Mouse (Mus musculus): ENCODE results near the gene Mapk1. TPM values are rescaled to one million over a fixed set of nuclear protein-coding genes. Genes with fewer than 3 reads are reported as not detected.
"Not testable (repeated sequence)": the region's sequence is repeated elsewhere in the genome, so short reads cannot be mapped to it uniquely, and the experiment has no call there.

Mapk1 gene
- polyA plus RNA-seq, 2 experiments = 126 to 186 TPM

DNA sequence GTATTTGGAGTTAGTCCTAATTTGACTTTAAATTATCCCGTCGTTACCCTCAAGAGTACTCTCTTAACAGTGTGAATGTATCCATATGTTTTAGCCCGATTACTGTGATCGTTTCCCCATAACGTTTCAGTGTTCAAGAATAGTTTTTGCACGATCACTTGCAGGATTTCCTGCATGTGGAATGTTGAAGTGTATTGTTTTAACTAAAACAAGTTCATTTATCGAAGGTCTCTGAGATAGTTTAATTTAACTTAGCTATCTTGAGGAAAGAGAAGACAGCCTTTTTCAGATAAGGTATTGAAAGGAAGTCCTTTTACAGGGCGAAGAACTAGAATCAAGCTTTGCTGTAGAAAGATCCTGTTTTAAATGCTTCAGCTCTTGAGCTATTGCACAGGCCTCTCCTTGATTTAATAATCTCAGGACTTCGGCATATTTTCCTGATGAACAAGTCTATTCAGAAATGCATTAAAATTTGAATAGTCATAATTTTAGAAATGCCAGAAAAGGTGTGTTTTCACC lies 1.3 kb downstream of the Mapk1 start:
- Histone ChIP-seq H3K9me3 (ENCODE audit: control insufficient read depth, low read length) (no peaks in the 10 kb centered on the region), H3K9ac (ENCODE audit: low read depth, low read length, severe bottlenecking) (peak overlapping the region; percentile 94), H3K27me3 (ENCODE audit: control insufficient read depth, insufficient read depth, low read length) (no peaks in the 10 kb centered on the region), H3K27ac (replicated peaks; ENCODE audit: low read depth, low read length) (no peak overlapping the region), H3K4me2 (replicated peaks; ENCODE audit: low read depth, low read length, severe bottlenecking) (peak overlapping the region; percentile 75), H3K4me3 (replicated peaks; ENCODE audit: low read length) (peak overlapping the region; percentile 99), H3K36me3 (ENCODE audit: control insufficient read depth, insufficient read depth, low read length) (0 out of 2 replicates have a peak, but pooled peaks cover 8% of the 10 kb centered on the region), H3K4me1 (ENCODE audit: control insufficient read depth, insufficient read depth, low read length) (peaks cover 7% of the 10 kb centered on the region; the same call in 1 of the 2 replicates)
- ATAC-seq (ENCODE audit: low FRiP score, low read depth) (no peak), DNase-seq (ENCODE audit: low spot score) (no peak)
- no peak for TF ChIP-seq POLR2A (IDR thresholded peaks at IDR 0.05; ENCODE audit: borderline replicate concordance, extremely low read depth, insufficient read depth, insufficient read length)
- WGBS = 18% methylated on average over 9 of the region's 9 CpGs

DNA sequence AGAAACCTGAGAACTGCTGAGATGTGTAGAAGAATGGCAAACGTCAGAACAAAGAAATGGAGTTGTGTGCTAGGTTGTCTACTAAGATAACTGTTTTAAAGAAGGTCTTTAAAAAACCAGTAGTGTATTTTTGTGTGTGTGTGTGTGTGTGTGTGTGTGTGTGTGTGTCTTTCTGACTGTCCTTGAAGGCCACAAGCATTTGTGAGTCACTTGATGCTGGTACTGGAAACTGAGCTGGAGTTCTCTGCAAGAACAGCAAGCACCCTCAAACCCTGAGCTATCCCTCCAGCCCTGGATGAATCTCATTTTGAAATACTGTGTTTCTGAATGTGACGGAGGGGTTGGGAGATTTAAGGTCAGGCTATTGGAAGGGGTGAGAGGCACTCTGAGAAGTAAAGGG lies 4.1 kb downstream of the Mapk1 start:
- Histone ChIP-seq H3K4me3 (replicated peaks; ENCODE audit: low read length) (no peak overlapping the region), H3K27me3 (ENCODE audit: control insufficient read depth, insufficient read depth, low read length) (no peaks in the 10 kb centered on the region), H3K9ac (ENCODE audit: low read depth, low read length, severe bottlenecking) (no peak overlapping the region), H3K4me2 (replicated peaks; ENCODE audit: low read depth, low read length, severe bottlenecking) (no peak overlapping the region), H3K27ac (replicated peaks; ENCODE audit: low read depth, low read length) (no peak overlapping the region), H3K4me1 (ENCODE audit: control insufficient read depth, insufficient read depth, low read length) (peaks cover 7% of the 10 kb centered on the region; the same call in 1 of the 2 replicates), H3K9me3 (ENCODE audit: control insufficient read depth, low read length) (no peaks in the 10 kb centered on the region), H3K36me3 (ENCODE audit: control insufficient read depth, insufficient read depth, low read length) (0 out of 2 replicates have a peak, but pooled peaks cover 10% of the 10 kb centered on the region)
- no peak for DNase-seq (ENCODE audit: low spot score)
- ATAC-seq (ENCODE audit: low FRiP score, low read depth) = no peak
- WGBS = 74% methylated on average over 2 of the region's 2 CpGs
- TF ChIP-seq POLR2A (IDR thresholded peaks at IDR 0.05; ENCODE audit: borderline replicate concordance, extremely low read depth, insufficient read depth, insufficient read length) = no peak

DNA sequence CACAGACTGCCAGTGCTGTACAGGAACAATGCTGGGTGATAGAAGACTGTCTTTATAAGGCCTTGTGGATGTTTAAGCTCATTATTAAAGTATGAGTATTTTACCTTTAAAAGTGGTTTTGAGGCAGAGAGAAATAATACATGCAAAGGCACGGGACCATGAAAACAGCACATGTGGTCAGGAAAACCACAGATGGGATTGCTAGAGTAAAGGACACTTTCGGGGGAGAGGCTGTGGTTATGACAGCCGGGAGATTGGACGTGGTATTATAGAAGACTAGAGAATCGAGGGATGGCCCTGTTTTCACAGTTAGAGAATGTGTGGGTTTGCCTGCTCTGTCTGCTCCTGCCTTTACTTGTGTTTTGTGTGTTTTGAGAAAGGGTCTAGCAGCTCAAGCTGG lies 5.7 kb downstream of the Mapk1 start:
- H3K4me3 ChIP-seq (replicated peaks; ENCODE audit: low read length) = no peak overlapping the region
- no peaks in the 10 kb centered on the region for H3K9me3 ChIP-seq (ENCODE audit: control insufficient read depth, low read length)
- H3K27ac ChIP-seq (replicated peaks; ENCODE audit: low read depth, low read length) = no peak overlapping the region
- ATAC-seq (ENCODE audit: low FRiP score, low read depth) = no peak
- no peak overlapping the region for H3K4me2 ChIP-seq (replicated peaks; ENCODE audit: low read depth, low read length, severe bottlenecking)
- H3K27me3 ChIP-seq (ENCODE audit: control insufficient read depth, insufficient read depth, low read length) = no peaks in the 10 kb centered on the region
- no peak overlapping the region for H3K9ac ChIP-seq (ENCODE audit: low read depth, low read length, severe bottlenecking)
- DNase-seq (ENCODE audit: low spot score) = no peak
- TF ChIP-seq POLR2A (IDR thresholded peaks at IDR 0.05; ENCODE audit: borderline replicate concordance, extremely low read depth, insufficient read depth, insufficient read length) = no peak
- 85% methylated on average over 5 of the region's 5 CpGs for WGBS
- H3K36me3 ChIP-seq (ENCODE audit: control insufficient read depth, insufficient read depth, low read length) = peaks cover 12% of the 10 kb centered on the region; the same call in 1 of the 2 replicates
- peaks cover 7% of the 10 kb centered on the region; the same call in 1 of the 2 replicates for H3K4me1 ChIP-seq (ENCODE audit: control insufficient read depth, insufficient read depth, low read length)

DNA sequence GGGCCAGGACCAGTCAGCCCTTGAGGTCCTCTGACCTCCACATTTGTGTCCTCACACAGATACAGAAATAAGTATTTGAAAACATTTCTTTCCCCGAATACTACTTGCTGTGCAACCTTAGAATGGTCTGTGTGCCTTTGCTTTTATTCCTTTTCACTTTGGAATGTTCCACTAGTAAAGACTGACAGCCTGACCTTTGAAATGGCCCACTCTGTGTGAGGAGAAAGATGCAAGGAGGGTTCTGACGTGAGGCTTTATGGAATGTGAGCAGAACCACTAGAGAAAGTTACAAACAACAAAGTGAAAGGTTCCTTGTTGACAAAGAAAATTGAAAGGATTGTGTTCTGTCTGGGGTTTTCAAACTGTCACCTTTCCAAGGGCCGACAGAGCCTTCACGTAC lies 6.8 kb downstream of the Mapk1 start:
- DNase-seq (ENCODE audit: low spot score) (no peak), ATAC-seq (ENCODE audit: low FRiP score, low read depth) (no peak)
- Histone ChIP-seq H3K4me1 (ENCODE audit: control insufficient read depth, insufficient read depth, low read length) (peaks cover 5% of the 10 kb centered on the region; the same call in 1 of the 2 replicates), H3K27ac (replicated peaks; ENCODE audit: low read depth, low read length) (no peak overlapping the region), H3K9ac (ENCODE audit: low read depth, low read length, severe bottlenecking) (no peak overlapping the region), H3K9me3 (ENCODE audit: control insufficient read depth, low read length) (no peaks in the 10 kb centered on the region), H3K4me2 (replicated peaks; ENCODE audit: low read depth, low read length, severe bottlenecking) (no peak overlapping the region), H3K27me3 (ENCODE audit: control insufficient read depth, insufficient read depth, low read length) (no peaks in the 10 kb centered on the region), H3K36me3 (ENCODE audit: control insufficient read depth, insufficient read depth, low read length) (peaks cover 12% of the 10 kb centered on the region; the same call in 1 of the 2 replicates), H3K4me3 (replicated peaks; ENCODE audit: low read length) (no peak overlapping the region)
- WGBS = 72% methylated on average over 4 of the region's 4 CpGs
- no peak for TF ChIP-seq POLR2A (IDR thresholded peaks at IDR 0.05; ENCODE audit: borderline replicate concordance, extremely low read depth, insufficient read depth, insufficient read length)

GRCm38 (mm10) chr16:16994426-16995052 lies 11.4 kb downstream of the Mapk1 start:
- 89% methylated on average over 4 of the region's 4 CpGs for WGBS
- no peak overlapping the region for H3K27ac ChIP-seq (replicated peaks; ENCODE audit: low read depth, low read length)
- no peak overlapping the region for H3K9ac ChIP-seq (ENCODE audit: low read depth, low read length, severe bottlenecking)
- peaks cover 5% of the 10 kb centered on the region; the same call in 1 of the 2 replicates for H3K36me3 ChIP-seq (ENCODE audit: control insufficient read depth, insufficient read depth, low read length)
- H3K27me3 ChIP-seq (ENCODE audit: control insufficient read depth, insufficient read depth, low read length) = no peaks in the 10 kb centered on the region
- ATAC-seq (ENCODE audit: low FRiP score, low read depth) (no peak), DNase-seq (ENCODE audit: low spot score) (no peak)
- H3K4me3 ChIP-seq (replicated peaks; ENCODE audit: low read length) = no peak overlapping the region
- H3K9me3 ChIP-seq (ENCODE audit: control insufficient read depth, low read length) = no peaks in the 10 kb centered on the region
- TF ChIP-seq POLR2A (IDR thresholded peaks at IDR 0.05; ENCODE audit: borderline replicate concordance, extremely low read depth, insufficient read depth, insufficient read length) = no peak
- no peaks in the 10 kb centered on the region for H3K4me1 ChIP-seq (ENCODE audit: control insufficient read depth, insufficient read depth, low read length)
- H3K4me2 ChIP-seq (replicated peaks; ENCODE audit: low read depth, low read length, severe bottlenecking) = no peak overlapping the region

DNA sequence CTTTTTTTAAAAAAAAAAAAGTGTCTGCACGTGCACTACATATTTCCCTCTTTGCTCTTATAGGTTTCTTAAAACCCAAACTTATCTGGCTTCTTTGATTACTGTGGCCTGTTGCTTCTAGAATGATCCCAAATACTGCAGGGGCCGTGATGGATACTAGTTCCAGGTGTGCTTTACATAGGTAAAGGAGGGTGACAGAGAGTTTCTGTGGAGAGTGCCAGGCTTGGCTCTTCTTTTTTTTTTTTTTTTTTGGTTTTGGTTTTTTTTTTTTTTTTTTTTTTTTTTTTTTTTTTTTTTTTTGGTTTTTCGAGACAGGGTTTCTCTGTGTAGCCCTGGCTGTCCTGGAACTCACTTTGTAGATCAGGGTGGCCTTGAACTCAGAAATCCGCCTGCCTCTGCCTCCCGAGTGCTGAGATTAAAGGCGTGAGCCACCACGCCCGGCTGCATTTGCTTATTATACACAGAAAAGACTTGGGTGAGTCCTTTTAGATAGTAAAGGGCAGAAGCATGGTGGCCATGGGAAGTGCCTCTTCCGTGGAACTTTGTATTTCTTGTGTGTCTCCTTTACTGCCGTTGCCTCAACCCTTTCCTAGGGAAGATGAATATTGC lies 13.0 kb downstream of the Mapk1 start:
- not testable (repeated sequence) for H3K36me3 ChIP-seq (ENCODE audit: control insufficient read depth, insufficient read depth, low read length); DNase-seq (ENCODE audit: low spot score); H3K27ac ChIP-seq (replicated peaks; ENCODE audit: low read depth, low read length); H3K27me3 ChIP-seq (ENCODE audit: control insufficient read depth, insufficient read depth, low read length); H3K9ac ChIP-seq (ENCODE audit: low read depth, low read length, severe bottlenecking); H3K4me2 ChIP-seq (replicated peaks; ENCODE audit: low read depth, low read length, severe bottlenecking); H3K4me3 ChIP-seq (replicated peaks; ENCODE audit: low read length); H3K4me1 ChIP-seq (ENCODE audit: control insufficient read depth, insufficient read depth, low read length); ATAC-seq (ENCODE audit: low FRiP score, low read depth); H3K9me3 ChIP-seq (ENCODE audit: control insufficient read depth, low read length)
- 89% methylated on average over 10 of the region's 10 CpGs for WGBS
